Mouse (Mus musculus): ENCODE measurements around the gene Aknad1. TPM values are rescaled to one million over a fixed set of nuclear protein-coding genes. Genes with fewer than 3 reads are reported as not detected.

Gene Aknad1
- polyA plus RNA-seq, 1 experiment from 2014 or later = not detected

DNA sequence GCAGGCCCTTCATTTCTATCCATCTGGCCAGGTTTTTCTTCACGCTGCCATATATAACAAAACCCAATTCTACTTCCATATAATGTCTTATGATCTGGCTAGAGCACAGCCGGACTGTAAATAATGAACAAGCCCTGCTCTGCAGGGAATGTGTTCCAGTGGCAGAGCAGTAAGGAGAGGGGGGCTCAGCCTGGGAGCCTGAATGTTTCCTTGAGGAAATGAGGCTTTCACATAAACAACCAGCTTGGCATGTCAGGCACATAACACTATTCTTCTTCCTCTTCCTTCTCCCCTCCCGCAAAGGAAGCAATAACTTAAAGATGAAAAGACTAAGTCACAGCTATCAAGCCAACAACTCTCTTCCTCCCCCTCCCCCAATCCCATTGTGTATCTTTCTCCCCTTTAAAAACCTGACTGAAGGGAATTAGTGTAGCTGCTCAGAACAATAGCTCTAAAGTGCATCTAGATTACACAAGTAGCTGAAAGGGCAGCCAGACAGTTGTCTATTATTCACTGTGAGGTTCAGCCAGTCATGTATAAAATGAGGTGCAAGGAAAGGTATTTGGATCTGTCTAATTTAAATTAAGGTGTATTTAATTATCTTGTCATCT lies 26.3 kb upstream of the Aknad1 start:
- no peak overlapping the region for H3K4me2 ChIP-seq (ENCODE audit: low read length)
- no peaks in the 10 kb centered on the region for H3K9me3 ChIP-seq (ENCODE audit: control insufficient read depth, low read length)
- ATAC-seq (ENCODE audit: insufficient number of reproducible peaks, insufficient read depth, low FRiP score, low read depth) = no peak; the same call in 1 of the 2 replicates
- H3K36me3 ChIP-seq (ENCODE audit: control insufficient read depth, insufficient read depth, low read length) = 0 out of 2 replicates have a peak, but pooled peaks cover under 1% of the 10 kb centered on the region
- H3K27ac ChIP-seq (replicated peaks in 1 of 2; ENCODE audit: control insufficient read depth in 1 of 2, insufficient read depth in 1 of 2, low read depth in 2 of 2, low read length in 2 of 2) = no peak overlapping the region
- no peak overlapping the region for H3K4me3 ChIP-seq (ENCODE audit: control insufficient read depth in 1 of 2, insufficient read depth in 1 of 2, low read depth in 1 of 2, low read length in 2 of 2)
- WGBS = 58% methylated on average over 3 of the region's 3 CpGs
- no peak overlapping the region for H3K9ac ChIP-seq (ENCODE audit: low read length)
- H3K27me3 ChIP-seq (ENCODE audit: control insufficient read depth, insufficient read depth, low read length) = no peaks in the 10 kb centered on the region
- H3K4me1 ChIP-seq (ENCODE audit: control insufficient read depth in 2 of 2, insufficient read depth in 2 of 2, low read length in 2 of 2) = peaks cover 0 to 9% of the 10 kb centered on the region in 2 experiments; a peak in 1 of 4 replicates

GRCm38 (mm10) chr3:108714837-108715236 lies 24.6 kb upstream of the Aknad1 start:
- WGBS = 75% methylated on average over 4 of the region's 4 CpGs
- H3K4me3 ChIP-seq (ENCODE audit: control insufficient read depth in 1 of 2, insufficient read depth in 1 of 2, low read depth in 1 of 2, low read length in 2 of 2) = no peak overlapping the region
- H3K9ac ChIP-seq (ENCODE audit: low read length) = no peak overlapping the region
- H3K9me3 ChIP-seq (ENCODE audit: control insufficient read depth, low read length) = no peaks in the 10 kb centered on the region
- peaks cover 0 to 9% of the 10 kb centered on the region in 2 experiments; a peak in 1 of 4 replicates for H3K4me1 ChIP-seq (ENCODE audit: control insufficient read depth in 2 of 2, insufficient read depth in 2 of 2, low read length in 2 of 2)
- ATAC-seq (ENCODE audit: insufficient number of reproducible peaks, insufficient read depth, low FRiP score, low read depth) = no peak
- H3K4me2 ChIP-seq (ENCODE audit: low read length) = no peak overlapping the region
- H3K36me3 ChIP-seq (ENCODE audit: control insufficient read depth, insufficient read depth, low read length) = no peaks in the 10 kb centered on the region
- no peaks in the 10 kb centered on the region for H3K27me3 ChIP-seq (ENCODE audit: control insufficient read depth, insufficient read depth, low read length)
- H3K27ac ChIP-seq (replicated peaks in 1 of 2; ENCODE audit: control insufficient read depth in 1 of 2, insufficient read depth in 1 of 2, low read depth in 2 of 2, low read length in 2 of 2) = no peak overlapping the region

DNA sequence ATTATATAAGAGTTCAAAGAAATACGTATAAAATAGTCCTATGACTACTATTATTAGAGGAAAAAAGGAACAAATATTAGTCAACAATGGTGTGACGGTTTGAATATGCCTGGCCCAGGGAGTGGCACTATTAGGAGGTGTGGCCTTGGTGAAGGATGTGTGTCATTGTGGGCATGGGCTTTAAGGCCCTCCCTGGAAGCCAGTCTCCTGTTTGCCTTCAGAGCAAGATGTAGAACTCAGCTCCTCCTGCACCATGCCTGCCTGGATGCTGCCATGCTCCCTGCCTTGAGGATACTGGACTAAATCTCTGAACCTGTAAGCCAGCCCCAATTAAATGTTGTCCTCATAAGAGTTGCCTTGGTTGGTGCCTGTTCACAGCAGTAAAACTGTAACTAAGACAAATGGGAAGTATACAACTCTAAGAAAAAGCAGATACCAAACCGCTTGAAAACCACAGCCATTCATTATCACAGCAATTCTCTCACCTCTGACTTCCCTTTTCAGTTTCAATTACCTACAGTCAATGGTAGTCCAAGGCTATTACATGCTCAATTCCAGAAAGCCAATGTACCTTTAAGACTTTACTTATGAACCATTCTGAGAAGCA lies 21.5 kb upstream of the Aknad1 start:
- Histone ChIP-seq H3K4me3 (ENCODE audit: control insufficient read depth in 1 of 2, insufficient read depth in 1 of 2, low read depth in 1 of 2, low read length in 2 of 2) (no peak overlapping the region), H3K27me3 (ENCODE audit: control insufficient read depth, insufficient read depth, low read length) (no peaks in the 10 kb centered on the region), H3K27ac (replicated peaks in 1 of 2; ENCODE audit: control insufficient read depth in 1 of 2, insufficient read depth in 1 of 2, low read depth in 2 of 2, low read length in 2 of 2) (no peak overlapping the region), H3K4me2 (ENCODE audit: low read length) (no peak overlapping the region), H3K9ac (ENCODE audit: low read length) (no peak overlapping the region), H3K9me3 (ENCODE audit: control insufficient read depth, low read length) (no peaks in the 10 kb centered on the region), H3K4me1 (ENCODE audit: control insufficient read depth in 2 of 2, insufficient read depth in 2 of 2, low read length in 2 of 2) (peaks cover 0 to 10% of the 10 kb centered on the region in 2 experiments; a peak in 1 of 4 replicates), H3K36me3 (ENCODE audit: control insufficient read depth, insufficient read depth, low read length) (no peaks in the 10 kb centered on the region)
- ATAC-seq (ENCODE audit: insufficient number of reproducible peaks, insufficient read depth, low FRiP score, low read depth) = no peak
- WGBS = 91% methylated on average over 3 of the region's 3 CpGs

- Histone ChIP-seq H3K9me3 (ENCODE audit: control insufficient read depth, low read length) (no peaks in the 10 kb centered on the region), H3K4me2 (ENCODE audit: low read length) (no peak overlapping the region), H3K9ac (ENCODE audit: low read length) (no peak overlapping the region), H3K27me3 (ENCODE audit: control insufficient read depth, insufficient read depth, low read length) (no peaks in the 10 kb centered on the region), H3K36me3 (ENCODE audit: control insufficient read depth, insufficient read depth, low read length) (no peaks in the 10 kb centered on the region), H3K4me1 (ENCODE audit: control insufficient read depth in 2 of 2, insufficient read depth in 2 of 2, low read length in 2 of 2) (0 out of 4 replicates have a peak, but pooled peaks cover 0 to 6% of the 10 kb centered on the region in 2 experiments), H3K4me3 (ENCODE audit: control insufficient read depth in 1 of 2, insufficient read depth in 1 of 2, low read depth in 1 of 2, low read length in 2 of 2) (no peak overlapping the region), H3K27ac (replicated peaks in 1 of 2; ENCODE audit: control insufficient read depth in 1 of 2, insufficient read depth in 1 of 2, low read depth in 2 of 2, low read length in 2 of 2) (no peak overlapping the region)
- WGBS = 59% methylated on average over 2 of the region's 2 CpGs
- no peak for ATAC-seq (ENCODE audit: insufficient number of reproducible peaks, insufficient read depth, low FRiP score, low read depth)
Observed at GRCm38 (mm10) chr3:108719357-108719756, 20.1 kb upstream of the Aknad1 start.

GRCm38 (mm10) chr3:108719761-108720160 lies 19.7 kb upstream of the Aknad1 start:
- H3K27me3 ChIP-seq (ENCODE audit: control insufficient read depth, insufficient read depth, low read length) = no peaks in the 10 kb centered on the region
- H3K36me3 ChIP-seq (ENCODE audit: control insufficient read depth, insufficient read depth, low read length) = no peaks in the 10 kb centered on the region
- no peak overlapping the region for H3K4me2 ChIP-seq (ENCODE audit: low read length)
- H3K4me1 ChIP-seq (ENCODE audit: control insufficient read depth in 2 of 2, insufficient read depth in 2 of 2, low read length in 2 of 2) = 0 out of 4 replicates have a peak, but pooled peaks cover 0 to 6% of the 10 kb centered on the region in 2 experiments
- H3K4me3 ChIP-seq (ENCODE audit: control insufficient read depth in 1 of 2, insufficient read depth in 1 of 2, low read depth in 1 of 2, low read length in 2 of 2) = no peak overlapping the region
- ATAC-seq (ENCODE audit: insufficient number of reproducible peaks, insufficient read depth, low FRiP score, low read depth) = no peak
- WGBS = 96% methylated on average over 3 of the region's 3 CpGs
- H3K27ac ChIP-seq (replicated peaks in 1 of 2; ENCODE audit: control insufficient read depth in 1 of 2, insufficient read depth in 1 of 2, low read depth in 2 of 2, low read length in 2 of 2) = no peak overlapping the region
- no peak overlapping the region for H3K9ac ChIP-seq (ENCODE audit: low read length)
- H3K9me3 ChIP-seq (ENCODE audit: control insufficient read depth, low read length) = no peaks in the 10 kb centered on the region

DNA sequence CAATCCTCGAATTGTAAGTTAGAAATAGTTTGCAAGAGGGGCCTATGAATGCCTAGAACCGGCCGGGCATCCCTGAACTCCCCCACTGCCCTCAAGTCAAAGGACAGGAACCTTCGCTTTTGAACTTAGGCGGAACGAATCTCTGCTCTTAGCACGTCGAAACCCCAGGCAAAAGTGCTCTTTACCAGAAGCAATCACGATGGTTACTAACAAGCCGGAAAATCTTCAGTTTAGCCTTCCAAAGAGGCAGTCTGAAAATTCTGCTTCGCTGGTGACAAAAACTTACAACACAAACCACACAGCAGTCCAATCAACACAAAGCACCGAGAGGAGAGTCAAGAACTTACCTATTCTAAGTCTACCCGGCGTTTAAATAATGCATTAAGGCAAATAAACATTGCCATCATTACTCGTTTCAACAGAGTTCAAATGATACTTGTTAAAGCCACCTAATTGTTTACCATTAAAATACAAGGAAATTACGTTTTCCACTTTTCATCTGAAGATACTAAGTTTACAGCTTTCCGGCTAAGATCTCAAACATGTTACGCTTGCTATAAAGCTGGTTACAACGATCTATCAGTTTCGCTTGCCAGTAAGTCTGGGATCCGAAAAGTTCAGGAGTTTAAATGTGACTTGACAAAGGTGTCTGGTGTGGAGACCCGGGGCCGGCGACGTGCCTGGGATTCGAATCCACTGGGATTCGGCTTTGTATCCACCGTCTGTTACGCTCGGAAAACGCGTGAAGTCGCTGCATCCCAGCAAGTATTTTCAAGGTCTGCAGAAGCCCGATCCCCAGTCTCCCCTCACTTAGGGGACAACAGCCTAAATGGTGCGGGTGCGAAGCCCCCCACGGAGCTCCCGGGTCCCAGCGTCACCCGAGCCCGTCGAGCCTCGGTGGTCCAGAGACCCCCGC lies 18.1 kb upstream of the Aknad1 start:
- peak; percentile 7; the same call in 1 of the 2 replicates for ATAC-seq (ENCODE audit: insufficient number of reproducible peaks, insufficient read depth, low FRiP score, low read depth)

More for the DNA sequence above, 18.1 kb upstream of the Aknad1 start:
- peak overlapping the region; percentile 91 for H3K9ac ChIP-seq (ENCODE audit: low read length)
- H3K4me1 ChIP-seq (ENCODE audit: control insufficient read depth in 2 of 2, insufficient read depth in 2 of 2, low read length in 2 of 2) = 0 out of 4 replicates have a peak, but pooled peaks cover 0 to 6% of the 10 kb centered on the region in 2 experiments
- H3K9me3 ChIP-seq (ENCODE audit: control insufficient read depth, low read length) = no peaks in the 10 kb centered on the region
- peak overlapping the region; percentile 65 to 86 for H3K4me3 ChIP-seq (ENCODE audit: control insufficient read depth in 1 of 2, insufficient read depth in 1 of 2, low read depth in 1 of 2, low read length in 2 of 2)
- 1% methylated on average over 44 of the region's 44 CpGs for whole genome bisulfite sequencing
- peak overlapping the region; percentile 11 to 85; a peak in 3 of 4 replicates for H3K27ac ChIP-seq (replicated peaks in 1 of 2; ENCODE audit: control insufficient read depth in 1 of 2, insufficient read depth in 1 of 2, low read depth in 2 of 2, low read length in 2 of 2)
- peak overlapping the region; percentile 67 for H3K4me2 ChIP-seq (ENCODE audit: low read length)
- no peaks in the 10 kb centered on the region for H3K27me3 ChIP-seq (ENCODE audit: control insufficient read depth, insufficient read depth, low read length)
- H3K36me3 ChIP-seq (ENCODE audit: control insufficient read depth, insufficient read depth, low read length) = no peaks in the 10 kb centered on the region
